In the genomic region with DNA sequence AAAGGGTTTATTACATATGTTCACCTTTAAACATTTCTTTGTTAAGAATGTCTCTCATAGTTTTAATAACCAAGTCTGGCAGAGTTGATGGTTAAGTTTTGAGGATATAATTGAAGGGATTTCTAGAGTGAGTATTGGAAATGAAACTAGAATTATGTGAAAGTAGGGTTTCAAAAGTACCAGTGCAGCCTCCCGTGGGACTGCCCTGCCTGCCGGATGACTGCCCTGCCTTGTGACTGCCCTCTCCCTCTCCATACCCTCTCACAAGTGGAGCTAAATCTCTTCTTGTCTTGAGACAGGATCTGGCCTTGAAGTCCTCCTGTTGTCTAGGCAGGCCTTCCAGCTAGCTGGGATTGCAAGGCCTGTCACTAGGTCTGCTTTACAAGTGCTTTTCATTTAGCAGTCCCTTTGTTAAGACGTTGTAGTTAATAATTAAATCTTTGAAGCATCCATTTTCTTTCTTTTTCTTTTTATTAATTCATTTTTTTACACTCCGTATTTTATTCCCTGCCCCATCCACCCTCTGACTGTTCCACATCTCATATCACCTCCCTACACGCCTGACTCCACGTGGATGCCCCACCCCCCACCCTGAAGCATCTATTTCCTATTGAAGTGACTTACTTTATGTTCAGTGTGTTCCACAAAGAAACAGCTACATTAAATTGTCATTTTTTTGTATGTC, we compare ENCODE assay signal across 21 mouse cellular contexts.
"Had no signal": no experiment of that assay in that cellular context is flagged by ENCODE, and none has a peak within 500 bp of the region (broad histone marks: within the 10 kb centered on the region; RNA-seq: fewer than 3 reads in every experiment).

No protein-coding gene starts in this region.

- H3K27me3 ChIP-seq: limb, embryonic 12.5 days; limb, embryonic 15.5 days; midbrain, embryonic 12.5 days; midbrain, embryonic 15.5 days; neural tube, embryonic 12.5 days; neural tube, embryonic 15.5 days; stomach, embryonic 15.5 days had no signal

- DNase-seq: kidney, adult 9 months; kidney, postnatal 14 days; kidney, postnatal 4 days; left cerebral cortex, postnatal 4 days; liver, postnatal 0 days; lung, embryonic 14.5 days; right cerebral cortex, adult 18-20 months; right cerebral cortex, postnatal 14 days; right cerebral cortex, postnatal 4 days; thymus, postnatal 25 days had no signal

- H3K4me2 ChIP-seq: limb, embryonic 12.5 days; limb, embryonic 15.5 days; liver, embryonic 11.5 days; lung, embryonic 14.5 days; midbrain, embryonic 12.5 days; midbrain, embryonic 15.5 days; neural tube, embryonic 12.5 days; neural tube, embryonic 15.5 days; stomach, embryonic 15.5 days had no signal

- H3K9ac ChIP-seq: limb, embryonic 12.5 days; limb, embryonic 15.5 days; liver, embryonic 14.5 days; liver, postnatal 0 days; lung, embryonic 14.5 days; midbrain, embryonic 12.5 days; midbrain, embryonic 15.5 days; neural tube, embryonic 12.5 days; neural tube, embryonic 15.5 days; stomach, embryonic 15.5 days had no signal

- H3K4me3 ChIP-seq: limb, embryonic 12.5 days; limb, embryonic 15.5 days; midbrain, embryonic 12.5 days; midbrain, embryonic 15.5 days; neural tube, embryonic 12.5 days; neural tube, embryonic 15.5 days; stomach, embryonic 15.5 days had no signal

- H3K4me1 ChIP-seq: limb, embryonic 12.5 days; limb, embryonic 15.5 days; midbrain, embryonic 12.5 days; midbrain, embryonic 15.5 days; neural tube, embryonic 12.5 days; neural tube, embryonic 15.5 days; stomach, embryonic 15.5 days had no signal

- H3K36me3 ChIP-seq: midbrain, embryonic 12.5 days; midbrain, embryonic 15.5 days; neural tube, embryonic 12.5 days; neural tube, embryonic 15.5 days; stomach, embryonic 15.5 days had no signal

- H3K27ac ChIP-seq: limb, embryonic 12.5 days; limb, embryonic 15.5 days; liver, embryonic 14.5 days; macrophage; midbrain, embryonic 12.5 days; midbrain, embryonic 15.5 days; neural tube, embryonic 12.5 days; neural tube, embryonic 15.5 days; stomach, embryonic 15.5 days had no signal

- ATAC-seq: liver, postnatal 0 days; lung, postnatal 0 days; midbrain, embryonic 15.5 days had no signal

- H3K9me3 ChIP-seq: limb, embryonic 12.5 days; limb, embryonic 15.5 days; midbrain, embryonic 12.5 days; midbrain, embryonic 15.5 days; neural tube, embryonic 12.5 days; neural tube, embryonic 15.5 days; stomach, embryonic 15.5 days had no signal
